Mouse (Mus musculus): ENCODE measurements at regions not wholly inside any gene's neighbourhood (a gene's known extent, or its start where the extent isn't known, plus 50 kb on each side); places are given as distances from the start of the nearest gene placed in this dataset.

DNA sequence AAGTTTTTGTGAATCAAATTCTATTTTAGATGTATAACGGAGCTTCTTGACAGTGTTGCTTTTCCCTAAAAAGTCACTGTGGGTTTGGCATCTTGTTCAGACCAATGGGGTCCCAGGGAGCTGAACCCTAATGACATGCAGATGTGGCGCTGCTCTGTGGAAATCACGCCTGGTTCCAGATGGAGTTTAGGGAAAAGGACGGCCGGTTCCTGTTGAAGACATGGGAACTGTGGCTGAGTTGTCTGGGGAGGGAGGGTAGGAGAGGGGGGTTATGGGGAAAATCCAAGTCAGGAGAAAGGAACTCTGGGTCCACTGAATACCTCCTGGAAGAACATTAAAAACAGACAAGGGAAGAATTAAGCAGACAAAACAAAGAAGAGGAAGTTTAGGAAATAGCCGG, 175.4 kb upstream of the Pgrmc2 start:
- TF ChIP-seq CTCF (IDR thresholded peaks at IDR 0.05; ENCODE audit: low read depth, low read length) = no peak
- TF ChIP-seq GATA1 (IDR thresholded peaks at IDR 0.05; ENCODE audit: borderline replicate concordance, low read length) = no peak
- no peak for TF ChIP-seq GATA2 (IDR thresholded peaks at IDR 0.05; ENCODE audit: borderline replicate concordance, low read depth, low read length)
- TF ChIP-seq TAL1 (conservative IDR thresholded peaks at IDR 0.05; ENCODE audit: low read depth, low read length) = no peak
- no peak for TF ChIP-seq POLR2AphosphoS5 (IDR thresholded peaks at IDR 0.05; ENCODE audit: insufficient replicate concordance, low read depth, low read length)
